Mouse (Mus musculus) heart, embryonic 14.5 days (tissue): ENCODE data around the gene Sit1. TPM values are rescaled to one million over a fixed set of nuclear protein-coding genes. Genes with fewer than 3 reads are reported as not detected.
A peak's percentile ranks its signal among the peaks of the same experiment; 100 is the strongest.

Source experiments
- ATAC-seq: fragments of 200-750 bp; cut with Nextera tagmentation; 2 replicates; pipeline ENCODE4 v1.8.0; 2017; ENCODE audit warnings: low read depth, moderate TSS enrichment; ENCODE audit not compliant: insufficient number of reproducible peaks, insufficient read depth, low FRiP score
- H3K27ac ChIP-seq, 2 experiments: fragments of 200-500 bp in 1 of 2; fragments of 300-500 bp in 1 of 2; sonication (generic) in 1 of 2; replicated peaks in 1 of 2; 2 replicates each; pipeline ENCODE4 v1.5.1; 2012 to 2014; ENCODE audit warnings: low read depth in 2 of 2, low read length in 2 of 2, control low read depth in 1 of 2, mild to moderate bottlenecking in 1 of 2, mixed read lengths in 1 of 2; ENCODE audit not compliant: control insufficient read depth in 1 of 2, insufficient read depth in 1 of 2
- H3K27me3 ChIP-seq: fragments of 300-500 bp; sonication (generic); 2 replicates; pipeline ENCODE4 v1.6.1; 2014; ENCODE audit warnings: mild to moderate bottlenecking, low read length, control low read depth; ENCODE audit not compliant: control insufficient read depth, insufficient read depth
- H3K36me3 ChIP-seq: fragments of 300-500 bp; sonication (generic); 2 replicates; pipeline ENCODE4 v1.6.1; 2014; ENCODE audit warnings: mild to moderate bottlenecking, control low read depth, low read length, mixed read lengths; ENCODE audit not compliant: control insufficient read depth, insufficient read depth
- H3K4me1 ChIP-seq, 2 experiments: fragments of 200-500 bp in 1 of 2; fragments of 300-500 bp in 1 of 2; sonication (generic) in 1 of 2; 2 replicates each; pipeline ENCODE4 v1.6.1; 2012 to 2014; ENCODE audit warnings: low read length in 2 of 2, control low read depth in 1 of 2, mixed read lengths in 1 of 2; ENCODE audit not compliant: control insufficient read depth in 2 of 2, insufficient read depth in 2 of 2
- H3K4me2 ChIP-seq: fragments of 300-500 bp; sonication (generic); 2 replicates; pipeline ENCODE4 v1.6.1; 2014; ENCODE audit warnings: mild to moderate bottlenecking, low read length
- H3K4me3 ChIP-seq, 2 experiments: fragments of 200-500 bp in 1 of 2; fragments of 300-500 bp in 1 of 2; sonication (generic) in 1 of 2; 2 replicates each; pipeline ENCODE4 v1.5.1; 2012 to 2014; ENCODE audit warnings: low read length in 2 of 2, mild to moderate bottlenecking in 2 of 2, control low read depth in 1 of 2, low read depth in 1 of 2, moderate library complexity in 1 of 2; ENCODE audit not compliant: control insufficient read depth in 1 of 2, insufficient read depth in 1 of 2
- H3K9ac ChIP-seq: fragments of 300-500 bp; sonication (generic); 2 replicates; pipeline ENCODE4 v1.6.1; 2014; ENCODE audit warnings: mild to moderate bottlenecking, low read length
- H3K9me3 ChIP-seq: fragments of 300-500 bp; sonication (generic); 2 replicates; pipeline ENCODE4 v1.6.1; 2016; ENCODE audit warnings: low read length, control low read depth; ENCODE audit not compliant: control insufficient read depth
- WGBS: fragments of 180-500 bp; shearing (Covaris S2); extraction: QIAGEN DNeasy Blood & Tissue Kit; methylation state at CpG from one replicate; pipeline ENCODE4 v1.1.7; 2014; 5-methylcytosine and 5-hydroxymethylcytosine counted together
- polyA plus RNA-seq: library from polyadenylated mRNA; unstranded; fragments of >200 nt; fragmentation: Nextera tagmentation; extraction: Ambion mirVana; gene quantifications from 2 replicates; pipeline ENCODE4 v1.2.1, GENCODE M21; 2014

Sit1 gene
- not detected in 2 replicates for polyA plus RNA-seq

DNA sequence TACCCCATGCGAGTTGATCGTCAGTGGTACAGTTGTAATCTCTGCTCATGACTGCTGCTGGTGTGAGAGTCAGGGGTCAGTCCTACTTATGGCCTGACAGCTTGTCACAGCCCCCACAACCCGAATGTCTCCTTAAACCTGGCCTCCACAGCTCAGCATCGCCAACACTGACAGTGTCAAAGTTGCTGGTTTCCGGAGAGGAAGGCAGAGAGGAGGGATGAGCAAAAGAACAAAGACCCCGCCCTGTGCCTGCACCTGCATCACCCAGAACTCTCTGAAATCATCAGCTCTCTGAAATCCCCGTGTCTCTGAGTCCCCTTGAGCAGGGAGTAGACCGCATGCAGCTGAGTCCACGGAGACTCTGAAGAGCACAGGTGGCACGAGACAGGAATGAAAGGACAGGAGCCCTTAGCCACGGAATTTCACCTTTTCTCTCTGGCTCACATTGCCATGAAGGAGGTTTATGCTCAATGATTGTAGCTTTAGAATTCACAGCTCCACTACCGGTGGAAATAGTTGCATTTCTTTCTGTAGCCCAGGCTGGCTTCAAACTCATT, at the start of gene Sit1:
Gene Sit1, minus strand, starts transcription at position 200 of the 557 bp plus-strand sequence.
- Histone ChIP-seq H3K4me1 (peaks cover 1 to 2% of the 10 kb centered on the region in 2 experiments; a peak in 1 of 4 replicates), H3K4me3 (no peak within 1 kb of the TSS), H3K9me3 (no peaks in the 10 kb centered on the region), H3K4me2 (no peak within 1 kb of the TSS), H3K27ac (no peak within 1 kb of the TSS), H3K9ac (no peak within 1 kb of the TSS), H3K36me3 (no peaks in the 10 kb centered on the region), H3K27me3 (no peaks in the 10 kb centered on the region)
- 50% methylated on average over 12 of the region's 12 CpGs for WGBS
- ATAC-seq: no peak

DNA sequence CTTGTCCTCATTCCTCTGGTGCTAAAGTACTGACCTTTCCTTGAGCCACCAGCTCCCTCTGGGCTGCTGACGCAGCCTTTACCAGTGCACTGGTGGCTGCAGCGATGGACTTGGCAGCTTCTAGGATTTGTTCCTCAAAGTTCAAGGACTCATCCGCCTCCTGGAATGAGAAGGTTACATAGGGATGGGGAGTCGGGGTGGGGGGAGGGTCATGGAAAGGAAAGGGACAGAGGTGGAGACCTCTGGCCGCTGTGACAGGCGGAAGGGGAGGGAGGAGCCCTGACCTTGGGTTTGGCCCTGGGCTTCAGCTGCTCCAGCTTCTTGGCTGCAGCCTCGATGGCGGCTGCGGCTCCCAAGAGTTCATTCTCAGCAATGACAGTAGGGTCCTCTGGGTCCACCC, 49.7 kb upstream of the Sit1 start:
- H3K4me3 ChIP-seq: no peak overlapping the region
- H3K27ac ChIP-seq: no peak overlapping the region
- peaks cover 75% of the 10 kb centered on the region for H3K36me3 ChIP-seq
- no peaks in the 10 kb centered on the region for H3K9me3 ChIP-seq
- H3K27me3 ChIP-seq: no peaks in the 10 kb centered on the region
- peaks cover 4 to 15% of the 10 kb centered on the region in 2 experiments for H3K4me1 ChIP-seq
- 84% methylated on average over 9 of the region's 9 CpGs for WGBS
- ATAC-seq: no peak
- no peak overlapping the region for H3K9ac ChIP-seq
- no peak overlapping the region for H3K4me2 ChIP-seq

DNA sequence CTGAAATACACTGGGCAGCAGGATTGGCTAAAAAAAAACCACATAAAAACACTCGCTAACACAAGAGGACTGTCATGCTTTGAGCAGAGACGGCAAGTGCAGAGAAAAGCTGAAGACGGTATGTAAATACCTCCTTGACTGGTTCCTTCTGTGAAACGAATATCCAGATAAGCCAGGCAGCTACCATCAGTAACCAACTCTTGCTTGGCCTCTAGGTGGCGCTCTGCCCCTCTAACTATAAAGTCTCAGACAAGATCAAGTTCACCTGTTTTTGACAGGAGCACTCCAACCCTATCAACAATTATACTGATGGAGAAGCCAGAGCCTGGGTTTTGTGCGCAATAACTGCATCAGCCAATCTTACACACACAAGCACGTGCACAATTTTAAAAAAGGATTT, 47.0 kb upstream of the Sit1 start:
- Histone ChIP-seq H3K4me2 (no peak overlapping the region), H3K4me1 (peaks cover 4 to 15% of the 10 kb centered on the region in 2 experiments), H3K9ac (no peak overlapping the region), H3K36me3 (peaks cover 49% of the 10 kb centered on the region), H3K4me3 (no peak overlapping the region), H3K27ac (peak overlapping the region; percentile 32 to 60), H3K9me3 (0 out of 2 replicates have a peak, but pooled peaks cover 2% of the 10 kb centered on the region), H3K27me3 (no peaks in the 10 kb centered on the region)
- no peak for ATAC-seq
- 12% methylated on average over 7 of the region's 7 CpGs for WGBS

DNA sequence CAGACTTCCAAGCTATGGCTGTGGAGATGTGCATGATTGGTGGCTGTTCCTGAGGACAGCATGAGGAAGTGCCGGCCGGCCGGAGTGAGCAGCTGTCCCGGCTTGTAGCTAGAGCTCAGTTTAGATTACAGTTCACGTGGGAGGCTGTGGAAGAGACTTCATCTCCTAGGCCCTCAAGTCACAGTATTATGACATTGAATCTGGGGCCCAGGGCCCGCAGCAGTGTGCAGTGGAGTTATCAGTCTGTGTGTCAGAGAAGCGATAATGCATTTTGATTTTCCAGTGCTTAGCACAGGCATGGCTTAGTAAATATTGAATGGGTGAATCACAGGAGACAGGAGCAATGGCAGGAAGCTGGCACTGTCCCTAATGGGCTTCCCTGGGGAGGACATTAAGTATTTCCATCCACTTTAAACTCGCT, 46.6 kb upstream of the Sit1 start:
- H3K9ac ChIP-seq: no peak overlapping the region
- WGBS: 27% methylated on average over 8 of the region's 8 CpGs
- no peaks in the 10 kb centered on the region for H3K27me3 ChIP-seq
- peaks cover 4 to 15% of the 10 kb centered on the region in 2 experiments for H3K4me1 ChIP-seq
- H3K9me3 ChIP-seq: 0 out of 2 replicates have a peak, but pooled peaks cover 2% of the 10 kb centered on the region
- no peak overlapping the region for H3K4me2 ChIP-seq
- peak overlapping the region; percentile 32 to 60 for H3K27ac ChIP-seq
- no peak overlapping the region for H3K4me3 ChIP-seq
- H3K36me3 ChIP-seq: peaks cover 44% of the 10 kb centered on the region
- ATAC-seq: 0 out of 2 replicates have a peak, but pooled peaks have one; percentile 14

DNA sequence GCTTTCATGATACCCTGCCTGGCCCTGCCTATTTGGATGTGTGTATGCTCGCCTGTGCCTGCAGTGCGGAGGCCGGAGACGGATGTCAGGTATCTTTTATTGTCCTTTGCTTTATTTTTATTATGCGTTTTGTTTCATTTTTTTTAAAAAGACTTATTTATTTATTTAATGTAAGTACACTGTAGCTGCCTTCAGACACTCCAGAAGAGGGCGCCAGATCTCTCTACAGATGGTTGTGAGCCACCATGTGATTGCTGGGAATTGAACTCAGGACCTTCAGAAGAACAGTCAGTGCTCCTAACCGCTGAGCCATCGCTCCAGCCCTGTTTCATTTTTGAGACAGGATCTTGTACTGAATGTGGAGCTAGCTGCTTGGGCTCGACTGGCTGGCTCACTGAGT, 45.0 kb upstream of the Sit1 start:
- no peak for ATAC-seq
- H3K9me3 ChIP-seq: 0 out of 2 replicates have a peak, but pooled peaks cover 2% of the 10 kb centered on the region
- WGBS: 79% methylated on average over 9 of the region's 9 CpGs

DNA sequence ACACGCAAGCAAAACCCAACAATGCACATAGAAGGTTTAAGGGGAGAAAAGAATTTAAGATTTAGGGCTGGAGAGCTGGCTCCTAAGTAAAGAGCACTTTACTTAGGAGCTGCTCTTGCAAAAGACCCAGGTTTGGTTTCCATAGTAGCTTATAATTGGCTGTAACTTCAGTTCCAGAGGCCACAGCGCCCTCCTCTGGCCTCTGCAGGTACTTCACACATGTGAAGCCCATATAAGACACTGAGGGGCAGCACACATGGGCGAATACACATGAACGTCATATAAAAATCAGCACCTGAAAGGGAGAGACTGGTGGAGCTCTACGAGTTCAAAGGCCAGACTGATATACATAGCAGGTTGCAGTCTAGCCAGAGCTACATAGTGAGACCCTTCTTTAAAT, 44.3 kb upstream of the Sit1 start:
- no peak overlapping the region for H3K9ac ChIP-seq
- no peak overlapping the region for H3K27ac ChIP-seq
- peaks cover 22% of the 10 kb centered on the region for H3K36me3 ChIP-seq
- H3K27me3 ChIP-seq: no peaks in the 10 kb centered on the region
- H3K4me1 ChIP-seq: peaks cover 8 to 24% of the 10 kb centered on the region in 2 experiments
- H3K4me2 ChIP-seq: no peak overlapping the region
- 0 out of 2 replicates have a peak, but pooled peaks cover 2% of the 10 kb centered on the region for H3K9me3 ChIP-seq
- ATAC-seq: no peak
- 60% methylated on average over 5 of the region's 5 CpGs for WGBS
- H3K4me3 ChIP-seq: no peak overlapping the region

More for the DNA sequence above, 45.0 kb upstream of the Sit1 start:
- Histone ChIP-seq H3K27ac (no peak overlapping the region), H3K9ac (no peak overlapping the region), H3K4me3 (no peak overlapping the region), H3K4me2 (no peak overlapping the region), H3K27me3 (no peaks in the 10 kb centered on the region), H3K4me1 (peaks cover 8 to 24% of the 10 kb centered on the region in 2 experiments), H3K36me3 (peaks cover 28% of the 10 kb centered on the region)

DNA sequence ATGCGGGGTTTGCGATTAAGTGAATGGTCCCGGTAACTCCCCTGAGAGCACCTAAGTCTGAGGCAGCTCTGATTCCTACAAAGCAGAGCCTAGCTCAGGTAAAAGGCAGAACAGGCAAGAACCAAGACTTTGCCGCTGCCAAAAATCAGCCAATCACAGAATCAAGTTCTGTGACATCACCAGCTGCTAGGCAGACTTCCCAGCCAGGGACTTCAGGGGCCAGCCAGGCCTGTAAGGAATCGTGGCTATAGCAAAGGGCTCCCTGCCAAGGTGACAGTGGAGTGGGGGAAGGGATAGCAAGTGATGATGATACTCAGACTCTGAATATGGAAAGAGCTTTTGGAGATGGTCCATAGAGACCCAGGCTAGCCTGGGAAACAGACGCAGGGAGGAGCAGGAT, 36.4 kb upstream of the Sit1 start:
- no peaks in the 10 kb centered on the region for H3K9me3 ChIP-seq
- 19% methylated on average over 6 of the region's 6 CpGs for WGBS
- peak overlapping the region; percentile 87 for H3K9ac ChIP-seq
- H3K36me3 ChIP-seq: peaks cover 47% of the 10 kb centered on the region
- H3K27ac ChIP-seq: peak overlapping the region; percentile 6 to 55; a peak in 2 of 4 replicates
- peaks cover 24 to 55% of the 10 kb centered on the region in 2 experiments for H3K4me1 ChIP-seq
- H3K4me2 ChIP-seq: peak overlapping the region; percentile 94
- 0 out of 2 replicates have a peak, but pooled peaks have one; percentile 37 for ATAC-seq
- H3K27me3 ChIP-seq: no peaks in the 10 kb centered on the region
- peak overlapping the region; percentile 9 to 20; a peak in 2 of 4 replicates for H3K4me3 ChIP-seq
